Mouse (Mus musculus) ES-Bruce4 (cell line): Measurements from ENCODE around the gene Smarca2.

Experiments used
- CTCF ChIP-seq: IDR thresholded peaks from one replicate; pipeline ENCODE4 v1.8.1; 2011; ENCODE audit warnings: low read depth, low read length
- EP300 ChIP-seq: IDR thresholded peaks from 2 replicates; pipeline ENCODE4 v1.6.1; 2011; ENCODE audit warnings: low read depth, low read length; ENCODE audit not compliant: insufficient read depth

DNA sequence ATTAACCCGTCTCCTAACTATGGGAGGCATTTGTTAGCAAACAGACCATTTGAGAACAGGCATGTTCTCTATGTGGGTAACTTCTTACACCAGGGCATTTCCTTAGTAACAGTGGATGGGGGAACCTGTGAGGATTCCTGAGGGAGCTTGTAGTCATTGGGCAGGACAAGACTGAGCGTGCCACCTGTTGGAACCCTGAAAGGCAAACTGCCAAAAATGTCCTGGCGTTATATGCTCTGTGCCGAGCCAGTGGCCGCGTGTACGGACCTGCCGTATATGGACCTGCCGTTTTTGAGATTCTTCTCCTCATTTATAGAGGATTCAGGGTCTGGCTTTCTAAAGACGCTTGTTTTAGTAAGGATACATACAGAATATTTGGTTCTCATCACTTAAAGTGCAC, 141.4 kb downstream of the Smarca2 start:
- TF ChIP-seq EP300 (no peak), CTCF (no peak)
